13 mouse cellular contexts compared by ENCODE assay signal in genomic region chr5:146681512-146681911, GRCm38 (mm10).
DNase-seq lines count a peak whose midpoint lies in the region; ATAC-seq lines count a peak whose summit lies in the region.
"Had no signal": no experiment of that assay in that cellular context is flagged by ENCODE, and none has a peak within 500 bp of the region (broad histone marks: within the 10 kb centered on the region; RNA-seq: fewer than 3 reads in every experiment).

No protein-coding gene starts in this region.

- peak; percentile 63 for ATAC-seq in megakaryocyte, adult 5-6 weeks (ENCODE audit: poor library complexity, severe bottlenecking)
- ATAC-seq: forebrain, postnatal 0 days; midbrain, embryonic 15.5 days had no signal

- no peaks in the 10 kb centered on the region for H3K36me3 ChIP-seq in splenic B cell, adult 2 months (ENCODE audit: control insufficient read depth, insufficient read depth, low read length, poor library complexity, severe bottlenecking)
- H3K36me3 ChIP-seq: midbrain, embryonic 15.5 days had no signal

- peak; percentile 39 for DNase-seq in adrenal gland, postnatal 14 days
- no peak for DNase-seq in adrenal gland, adult 8-10 months
- peak; percentile 27 for DNase-seq in lung, postnatal 25 days (ENCODE audit: low spot score)
- DNase-seq in lung, postnatal 14 days = no peak
- DNase-seq in splenic B cell, adult 2 months (ENCODE audit: low read depth, low spot score) = peak; percentile 92
- no peak for DNase-seq in cerebellum, adult 9-10 months
- no peak for DNase-seq in frontal cortex, postnatal 10 days (ENCODE audit: low spot score in 2 of 2)
- DNase-seq: cerebellum, postnatal 36 days; forebrain, postnatal 0 days; left cerebral cortex, postnatal 4 days; thymus, adult 18-20 months had no signal

- H3K27me3 ChIP-seq in splenic B cell, adult 2 months (ENCODE audit: control insufficient read depth, insufficient read depth, low read length, poor library complexity, severe bottlenecking) = no peaks in the 10 kb centered on the region

Comparison
In these comparisons a context has a peak if more than half of its experiments do, and no peak if none do; other contexts are left out.
1. DNase-seq: peak in adrenal gland, postnatal 14 days (single experiment), lung, postnatal 25 days (single experiment) and splenic B cell, adult 2 months (single experiment); none in adrenal gland, adult 8-10 months (single experiment), lung, postnatal 14 days (single experiment), cerebellum, adult 9-10 months (single experiment) and frontal cortex, postnatal 10 days (0 of 2).